Mouse (Mus musculus) testis, adult 2 months (tissue): ENCODE data around the gene Clgn. TPM values are rescaled to one million over a fixed set of nuclear protein-coding genes. Genes with fewer than 3 reads are reported as not detected.

Experiments used
- H3K27ac ChIP-seq: fragments of 200-500 bp; 2 replicates; pipeline ENCODE4 v1.5.1; 2012; ENCODE audit warnings: low read depth, low read length; ENCODE audit not compliant: control insufficient read depth, insufficient read depth
- H3K27me3 ChIP-seq: fragments of 200-500 bp; 2 replicates; pipeline ENCODE4 v1.6.1; 2012; ENCODE audit warnings: mild to moderate bottlenecking, low read length, moderate library complexity; ENCODE audit not compliant: control insufficient read depth, insufficient read depth
- H3K36me3 ChIP-seq: fragments of 200-500 bp; 2 replicates; pipeline ENCODE4 v1.6.1; 2012; ENCODE audit warnings: mild to moderate bottlenecking, low read length; ENCODE audit not compliant: control insufficient read depth, insufficient read depth
- H3K4me1 ChIP-seq: fragments of 200-500 bp; 2 replicates; pipeline ENCODE4 v1.6.1; 2012; ENCODE audit warnings: low read length; ENCODE audit not compliant: control insufficient read depth, insufficient read depth
- H3K4me3 ChIP-seq: fragments of 200-500 bp; 2 replicates; pipeline ENCODE4 v1.5.1; 2012; ENCODE audit warnings: low read depth, mild to moderate bottlenecking, low read length, moderate library complexity, mixed read lengths; ENCODE audit not compliant: control insufficient read depth
- CTCF ChIP-seq: fragments of 200-500 bp; IDR thresholded peaks from 2 replicates; pipeline ENCODE4 v1.5.1; 2012; ENCODE audit warnings: low read depth, mild to moderate bottlenecking, inconsistent platforms, low read length, moderate library complexity; ENCODE audit not compliant: control insufficient read depth, insufficient read depth, insufficient replicate concordance
- POLR2A ChIP-seq: fragments of 200-500 bp; IDR thresholded peaks from 2 replicates; pipeline ENCODE4 v1.6.1; 2012; ENCODE audit warnings: low read depth, mild to moderate bottlenecking, inconsistent platforms, low read length, moderate library complexity; ENCODE audit not compliant: control insufficient read depth
- polyA plus RNA-seq: library from polyadenylated mRNA; depleted of rRNA; stranded (reverse); fragments of >200 nt; gene quantifications from 2 replicates; pipeline ENCODE4 v1.2.3, GENCODE M21; 2012

Gene Clgn
- polyA plus RNA-seq, 1 experiment: 174 TPM

GRCm38 (mm10) chr8:83405548-83405947 is 15.9 kb downstream of the Clgn start:
- Histone ChIP-seq H3K36me3 (peaks cover 3% of the 10 kb centered on the region; the same call in 1 of the 2 replicates), H3K27ac (no peak overlapping the region), H3K27me3 (no peaks in the 10 kb centered on the region), H3K4me3 (no peak overlapping the region), H3K4me1 (no peaks in the 10 kb centered on the region)
- TF ChIP-seq POLR2A (no peak), CTCF (no peak)

GRCm38 (mm10) chr8:83406836-83407235 is 17.2 kb downstream of the Clgn start:
- no peak overlapping the region for H3K4me3 ChIP-seq
- TF ChIP-seq POLR2A (no peak), CTCF (no peak)
- H3K36me3 ChIP-seq: peaks cover 3% of the 10 kb centered on the region; the same call in 1 of the 2 replicates
- H3K27me3 ChIP-seq: no peaks in the 10 kb centered on the region
- no peaks in the 10 kb centered on the region for H3K4me1 ChIP-seq
- H3K27ac ChIP-seq: no peak overlapping the region

GRCm38 (mm10) chr8:83408496-83408895 is 18.8 kb downstream of the Clgn start:
- no peaks in the 10 kb centered on the region for H3K4me1 ChIP-seq
- no peaks in the 10 kb centered on the region for H3K27me3 ChIP-seq
- no peak overlapping the region for H3K27ac ChIP-seq
- H3K4me3 ChIP-seq: no peak overlapping the region
- peaks cover 3% of the 10 kb centered on the region; the same call in 1 of the 2 replicates for H3K36me3 ChIP-seq
- no peak for TF ChIP-seq POLR2A
- no peak for TF ChIP-seq CTCF

GRCm38 (mm10) chr8:83416878-83417277 is 27.2 kb downstream of the Clgn start:
- peaks cover 2% of the 10 kb centered on the region for H3K36me3 ChIP-seq
- no peaks in the 10 kb centered on the region for H3K27me3 ChIP-seq
- H3K4me1 ChIP-seq: no peaks in the 10 kb centered on the region
- TF ChIP-seq POLR2A: no peak
- no peak for TF ChIP-seq CTCF
- no peak overlapping the region for H3K27ac ChIP-seq
- H3K4me3 ChIP-seq: no peak overlapping the region

GRCm38 (mm10) chr8:83417970-83418369 is 28.3 kb downstream of the Clgn start:
- no peaks in the 10 kb centered on the region for H3K27me3 ChIP-seq
- H3K4me3 ChIP-seq: no peak overlapping the region
- no peaks in the 10 kb centered on the region for H3K4me1 ChIP-seq
- H3K36me3 ChIP-seq: peaks cover 2% of the 10 kb centered on the region
- H3K27ac ChIP-seq: no peak overlapping the region
- TF ChIP-seq CTCF: no peak
- no peak for TF ChIP-seq POLR2A

- H3K27ac ChIP-seq: no peak overlapping the region
- H3K4me3 ChIP-seq: no peak overlapping the region
- no peak for TF ChIP-seq CTCF
- no peak for TF ChIP-seq POLR2A
- no peaks in the 10 kb centered on the region for H3K27me3 ChIP-seq
- H3K4me1 ChIP-seq: no peaks in the 10 kb centered on the region
- peaks cover 3% of the 10 kb centered on the region for H3K36me3 ChIP-seq
These were observed 29.3 kb downstream of the Clgn start for GRCm38 (mm10) chr8:83418805-83419516.

- Histone ChIP-seq H3K4me1 (no peaks in the 10 kb centered on the region), H3K27ac (no peak overlapping the region), H3K4me3 (no peak overlapping the region), H3K36me3 (peaks cover 3% of the 10 kb centered on the region), H3K27me3 (no peaks in the 10 kb centered on the region)
- TF ChIP-seq POLR2A (no peak), CTCF (no peak)
These were observed 31.7 kb downstream of the Clgn start for GRCm38 (mm10) chr8:83421354-83421753.
